Comparison of ENCODE assay signal across 10 mouse cellular contexts in the genomic region with DNA sequence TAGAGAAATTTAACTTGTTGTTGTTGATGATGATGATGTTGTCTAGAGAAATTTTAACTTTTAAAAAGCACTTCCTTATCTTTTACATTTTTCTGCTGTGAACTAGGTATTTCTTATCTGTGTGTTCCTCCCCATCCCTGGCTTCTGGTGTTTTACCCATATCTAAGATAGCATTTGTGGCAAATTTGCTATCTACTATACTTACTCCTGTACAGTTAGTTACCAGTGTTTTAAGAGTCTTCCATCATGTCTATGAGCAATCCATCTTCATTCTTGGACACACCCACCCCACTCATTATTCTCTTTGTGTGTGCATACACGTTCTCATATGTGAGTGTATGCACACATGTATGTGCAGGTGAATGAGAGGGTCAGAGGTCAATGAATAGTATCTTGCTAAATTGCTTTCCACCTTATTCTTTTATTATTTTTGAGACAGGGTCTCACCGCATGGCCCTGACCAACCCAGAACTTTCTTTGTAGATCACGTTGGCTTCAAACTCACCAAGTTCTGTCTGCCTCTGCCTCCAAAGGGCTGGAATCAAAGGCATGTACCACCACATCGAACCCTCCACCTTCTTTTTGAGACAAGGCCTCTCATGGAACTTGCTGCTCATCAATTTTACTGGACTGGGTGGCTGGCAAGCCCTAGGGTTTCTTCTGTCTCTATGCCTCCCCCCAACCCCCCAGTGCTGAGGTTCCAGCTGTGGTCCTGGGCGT.
"Had no signal": no experiment of that assay in that cellular context is flagged by ENCODE, and none has a peak within 500 bp of the region (broad histone marks: within the 10 kb centered on the region; RNA-seq: fewer than 3 reads in every experiment).

No protein-coding gene starts in this region.

- ATAC-seq: intestine, postnatal 0 days had no signal

- DNase-seq: kidney, adult 8-10 months; kidney, postnatal 25 days; left cerebral cortex, postnatal 4 days; lung, adult 18-20 months; right cerebral cortex, postnatal 25 days; thymus, adult 18-20 months; thymus, postnatal 14 days had no signal

- H3K4me3 ChIP-seq: limb, embryonic 13.5 days; midbrain, embryonic 12.5 days had no signal

- H3K9ac ChIP-seq: limb, embryonic 13.5 days; midbrain, embryonic 12.5 days had no signal

- H3K27me3 ChIP-seq: midbrain, embryonic 12.5 days had no signal

- H3K27ac ChIP-seq: limb, embryonic 13.5 days; midbrain, embryonic 12.5 days had no signal

- H3K4me2 ChIP-seq: limb, embryonic 13.5 days; midbrain, embryonic 12.5 days had no signal

- H3K36me3 ChIP-seq: limb, embryonic 13.5 days; midbrain, embryonic 12.5 days had no signal

- H3K9me3 ChIP-seq: limb, embryonic 13.5 days; midbrain, embryonic 12.5 days had no signal
